Mouse (Mus musculus) CD4-positive helper T cell, adult 2 months (primary cell): ENCODE measurements around the gene Olfr524.

Experiments
- DNase-seq: peaks from one replicate; pipeline ENCODE4 v3.0.0-alpha.2; 2012; ENCODE audit warnings: low read depth, missing footprints, low spot score

The Olfr524 gene

GRCm38 (mm10) chr7:140205864-140206263, at the start of gene Olfr524:
Gene Olfr524 (minus strand): TSS chr7:140205964.
- no peak for DNase-seq

GRCm38 (mm10) chr7:140253780-140254299, 48.1 kb upstream of the Olfr524 start:
- DNase-seq: no peak

GRCm38 (mm10) chr7:140247216-140247615, 41.5 kb upstream of the Olfr524 start, which contains the start of gene 5830411N06Rik:
Gene 5830411N06Rik (plus strand): TSS chr7:140247284.
- no peak for DNase-seq

GRCm38 (mm10) chr7:140233696-140234095, 27.9 kb upstream of the Olfr524 start:
- DNase-seq: no peak

- DNase-seq: no peak
These were observed 25.3 kb upstream of the Olfr524 start for GRCm38 (mm10) chr7:140231026-140231425.

GRCm38 (mm10) chr7:140228476-140228875, 22.7 kb upstream of the Olfr524 start:
- no peak for DNase-seq

- DNase-seq: no peak
These were observed 18.4 kb upstream of the Olfr524 start for GRCm38 (mm10) chr7:140224209-140224608.

- no peak for DNase-seq
These were observed 14.6 kb upstream of the Olfr524 start for GRCm38 (mm10) chr7:140220375-140220774.

GRCm38 (mm10) chr7:140219268-140219667, 13.5 kb upstream of the Olfr524 start:
- no peak for DNase-seq

- DNase-seq: no peak
These were observed 12.2 kb upstream of the Olfr524 start, which contains the start of gene Cd163l1 for GRCm38 (mm10) chr7:140217967-140218366. Gene Cd163l1 (plus strand): TSS chr7:140218267.

- DNase-seq: peak; percentile 84
These were observed 8.1 kb upstream of the Olfr524 start for GRCm38 (mm10) chr7:140213841-140214240.

- peak; percentile 73 for DNase-seq
These were observed 2.9 kb upstream of the Olfr524 start for GRCm38 (mm10) chr7:140208677-140209076.

GRCm38 (mm10) chr7:140208153-140208552, 2.4 kb upstream of the Olfr524 start:
- peak; percentile 86 for DNase-seq

GRCm38 (mm10) chr7:140206904-140207303, 1.1 kb upstream of the Olfr524 start:
- peak; percentile 63 for DNase-seq

- DNase-seq: no peak
These were observed 4.7 kb downstream of the Olfr524 start for GRCm38 (mm10) chr7:140201090-140201489.

GRCm38 (mm10) chr7:140196002-140196401, 9.8 kb downstream of the Olfr524 start:
- no peak for DNase-seq

GRCm38 (mm10) chr7:140194031-140194430, 11.7 kb downstream of the Olfr524 start:
- DNase-seq: no peak

GRCm38 (mm10) chr7:140192851-140193250, 12.9 kb downstream of the Olfr524 start:
- DNase-seq: peak; percentile 35

GRCm38 (mm10) chr7:140192445-140192844, 13.3 kb downstream of the Olfr524 start:
- DNase-seq: peak; percentile 16

- DNase-seq: no peak
These were observed 15.3 kb downstream of the Olfr524 start for GRCm38 (mm10) chr7:140190435-140190834.

GRCm38 (mm10) chr7:140188391-140189328, 17.1 kb downstream of the Olfr524 start:
- peak; percentile 63 for DNase-seq

- DNase-seq: no peak
These were observed 17.9 kb downstream of the Olfr524 start for GRCm38 (mm10) chr7:140187721-140188390.
